Comparison of ENCODE assay signal across 23 mouse cellular contexts in the genomic region with DNA sequence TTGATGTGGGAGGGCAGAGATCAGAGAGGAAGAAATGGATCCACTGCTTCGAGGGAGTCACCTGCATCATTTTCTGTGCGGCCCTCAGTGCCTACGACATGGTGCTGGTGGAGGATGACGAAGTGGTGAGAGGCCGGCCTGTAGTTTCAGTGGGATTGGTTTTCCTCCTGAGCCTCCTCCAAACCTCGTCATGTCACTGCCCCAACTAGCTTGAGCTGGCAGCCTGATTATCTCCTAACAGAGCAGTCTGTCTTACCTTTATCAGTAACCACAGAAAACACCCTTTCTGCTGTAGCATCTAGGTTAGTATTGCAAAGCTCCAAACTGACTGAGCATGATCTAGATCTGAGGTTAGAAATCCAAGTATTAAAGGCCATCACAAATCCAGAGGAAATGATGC. TPM values are rescaled to one million over a fixed set of nuclear protein-coding genes. Genes with fewer than 3 reads are reported as not detected.
DNase-seq lines count a peak whose midpoint lies in the region; ATAC-seq lines count a peak whose summit lies in the region.
"Had no signal": no experiment of that assay in that cellular context is flagged by ENCODE, and none has a peak within 500 bp of the region (broad histone marks: within the 10 kb centered on the region; RNA-seq: fewer than 3 reads in every experiment).

No protein-coding gene starts in this region.

- no peaks in the 10 kb centered on the region for H3K4me1 ChIP-seq in kidney, embryonic 15.5 days
- H3K4me1 ChIP-seq in liver, embryonic 13.5 days (replicated peaks) = peaks cover 68% of the 10 kb centered on the region
- H3K4me1 ChIP-seq in stomach, embryonic 16.5 days (ENCODE audit: control insufficient read depth, insufficient read depth, low read length) = peaks cover 4% of the 10 kb centered on the region; the same call in 1 of the 2 replicates
- H3K4me1 ChIP-seq in forebrain, embryonic 10.5 days = peaks cover 3% of the 10 kb centered on the region; the same call in 1 of the 2 replicates
- H3K4me1 ChIP-seq: embryonic facial prominence, embryonic 12.5 days; limb, embryonic 12.5 days had no signal

- 45% methylated on average over 6 of the region's 6 CpGs for WGBS in kidney, embryonic 15.5 days
- WGBS in liver, embryonic 13.5 days (ENCODE audit: insufficient replicate concordance) = 21% methylated on average over 6 of the region's 6 CpGs
- WGBS in stomach, embryonic 16.5 days = 68% methylated on average over 6 of the region's 6 CpGs
- WGBS in forebrain, embryonic 10.5 days = 88% methylated on average over 6 of the region's 6 CpGs

- no peak overlapping the region for H3K4me2 ChIP-seq in kidney, embryonic 15.5 days
- peak overlapping the region; percentile 58 for H3K4me2 ChIP-seq in liver, embryonic 13.5 days
- H3K4me2 ChIP-seq in stomach, embryonic 16.5 days (ENCODE audit: low read depth, low read length) = no peak overlapping the region
- H3K4me2 ChIP-seq: embryonic facial prominence, embryonic 12.5 days; limb, embryonic 12.5 days; lung, embryonic 14.5 days; midbrain, embryonic 12.5 days; neural tube, embryonic 13.5 days had no signal

- no peaks in the 10 kb centered on the region for H3K27me3 ChIP-seq in kidney, embryonic 15.5 days
- no peaks in the 10 kb centered on the region for H3K27me3 ChIP-seq in liver, embryonic 13.5 days
- no peaks in the 10 kb centered on the region for H3K27me3 ChIP-seq in stomach, embryonic 16.5 days (ENCODE audit: control insufficient read depth, insufficient read depth, low read length)
- peaks cover 3% of the 10 kb centered on the region; the same call in 1 of the 2 replicates for H3K27me3 ChIP-seq in forebrain, embryonic 10.5 days (ENCODE audit: poor library complexity, severe bottlenecking)
- H3K27me3 ChIP-seq: embryonic facial prominence, embryonic 12.5 days; limb, embryonic 12.5 days; midbrain, embryonic 12.5 days; neural tube, embryonic 13.5 days had no signal

- no peaks in the 10 kb centered on the region for H3K9me3 ChIP-seq in kidney, embryonic 15.5 days (replicated peaks)
- no peaks in the 10 kb centered on the region for H3K9me3 ChIP-seq in liver, embryonic 13.5 days (replicated peaks)
- H3K9me3 ChIP-seq in stomach, embryonic 16.5 days (replicated peaks; ENCODE audit: control insufficient read depth, low read length) = no peaks in the 10 kb centered on the region
- no peaks in the 10 kb centered on the region for H3K9me3 ChIP-seq in forebrain, embryonic 10.5 days
- H3K9me3 ChIP-seq: embryonic facial prominence, embryonic 12.5 days; limb, embryonic 12.5 days; midbrain, embryonic 12.5 days; neural tube, embryonic 13.5 days had no signal

- H3K36me3 ChIP-seq in kidney, embryonic 15.5 days = no peaks in the 10 kb centered on the region
- no peaks in the 10 kb centered on the region for H3K36me3 ChIP-seq in liver, embryonic 13.5 days
- no peaks in the 10 kb centered on the region for H3K36me3 ChIP-seq in stomach, embryonic 16.5 days (ENCODE audit: control insufficient read depth, insufficient read depth, low read length)
- no peaks in the 10 kb centered on the region for H3K36me3 ChIP-seq in forebrain, embryonic 10.5 days (replicated peaks)
- H3K36me3 ChIP-seq: embryonic facial prominence, embryonic 12.5 days; limb, embryonic 12.5 days; midbrain, embryonic 12.5 days; neural tube, embryonic 13.5 days had no signal

- no peak overlapping the region for H3K9ac ChIP-seq in kidney, embryonic 15.5 days
- H3K9ac ChIP-seq in liver, embryonic 13.5 days = peak overlapping the region; percentile 73
- H3K9ac ChIP-seq in stomach, embryonic 16.5 days (ENCODE audit: low read length) = no peak overlapping the region
- H3K9ac ChIP-seq: embryonic facial prominence, embryonic 12.5 days; limb, embryonic 12.5 days; lung, embryonic 14.5 days; midbrain, embryonic 12.5 days; neural tube, embryonic 13.5 days had no signal

- no peak overlapping the region for H3K4me3 ChIP-seq in kidney, embryonic 15.5 days (replicated peaks)
- H3K4me3 ChIP-seq in liver, embryonic 13.5 days (replicated peaks) = peak overlapping the region; percentile 8
- H3K4me3 ChIP-seq in stomach, embryonic 16.5 days (replicated peaks; ENCODE audit: low read length) = no peak overlapping the region
- H3K4me3 ChIP-seq in forebrain, embryonic 10.5 days = no peak overlapping the region
- H3K4me3 ChIP-seq: embryonic facial prominence, embryonic 12.5 days; limb, embryonic 12.5 days; midbrain, embryonic 12.5 days; neural tube, embryonic 13.5 days had no signal

- H3K27ac ChIP-seq in kidney, embryonic 15.5 days = no peak overlapping the region
- peak overlapping the region; percentile 98 for H3K27ac ChIP-seq in liver, embryonic 13.5 days
- H3K27ac ChIP-seq in stomach, embryonic 16.5 days (ENCODE audit: low read length) = no peak overlapping the region
- H3K27ac ChIP-seq in forebrain, embryonic 10.5 days = no peak overlapping the region
- H3K27ac ChIP-seq: embryonic facial prominence, embryonic 12.5 days; limb, embryonic 12.5 days; macrophage; midbrain, embryonic 12.5 days; neural tube, embryonic 13.5 days had no signal

- ATAC-seq in kidney, embryonic 15.5 days (replicated peaks; ENCODE audit: low FRiP score) = 0 out of 2 replicates have a peak, but pooled peaks have one; percentile 38
- ATAC-seq in erythroblast, adult 5-6 weeks (replicated peaks; ENCODE audit: low FRiP score, poor library complexity, severe bottlenecking) = 0 out of 2 replicates have a peak, but pooled peaks have one; percentile 28
- peak; percentile 79 for ATAC-seq in liver, embryonic 13.5 days (ENCODE audit: low read depth)
- peak; percentile 52; the same call in 1 of the 2 replicates for ATAC-seq in stomach, embryonic 16.5 days (ENCODE audit: insufficient read depth, low FRiP score)

- no peak for DNase-seq in kidney, adult 9 months
- DNase-seq in liver, embryonic 13.5 days = peak; percentile 76
- no peak for DNase-seq in adrenal gland, adult 8-10 months
- DNase-seq in forebrain, embryonic 10.5 days (ENCODE audit: extremely low spot score, low spot score) = no peak
- DNase-seq: adrenal gland, adult 2 months; cerebellum, adult 11 months; cerebellum, postnatal 10 days; kidney, adult 8-10 months; kidney, postnatal 4 days; lung, embryonic 14.5 days; thymus, adult 2 months had no signal

RNA-seq across cellular contexts. Expression of a gene that starts 5.7 kb away (rescaled TPM):
- 0.68 and 1.9 TPM in 2 replicates for polyA plus RNA-seq in kidney, embryonic 15.5 days (2015; fragmentation: Nextera tagmentation; extraction: Ambion mirVana)
- 0.84 TPM in 1 of 2 replicates, not detected in the other for total RNA-seq in erythroblast, adult 5-6 weeks (2015; ENCODE audit: low replicate concordance)
- total RNA-seq in erythroblast, adult 5-6 weeks (2017; ENCODE audit: low replicate concordance) = 0.09 and 0.56 TPM in 2 replicates
- polyA plus RNA-seq in liver, embryonic 13.5 days (2015; fragmentation: Nextera tagmentation; extraction: Ambion mirVana) = 2.6 and 3.1 TPM in 2 replicates
- polyA plus RNA-seq in stomach, embryonic 16.5 days (2015; fragmentation: Nextera tagmentation; extraction: Ambion mirVana) = 1.3 TPM in 2 replicates
- 10 to 100 TPM; 14.7 to 22.5 (median 17.6) TPM for total RNA-seq in adrenal gland, adult 8-10 months (2022)
- 0.96 and 1.4 TPM in 2 replicates for polyA plus RNA-seq in forebrain, embryonic 10.5 days (2016; fragmentation: Nextera tagmentation; extraction: Ambion mirVana)
- total RNA-seq: layer of hippocampus, postnatal 14 days; left cerebral cortex, postnatal 10 days had no signal
- polyA plus RNA-seq: macrophage had no signal

RNA-seq across cellular contexts. Expression of a gene that starts 11.9 kb away (rescaled TPM):
- polyA plus RNA-seq in kidney, embryonic 15.5 days (2015; fragmentation: Nextera tagmentation; extraction: Ambion mirVana) = 59.3 and 66.2 TPM in 2 replicates
- total RNA-seq in erythroblast, adult 5-6 weeks (2015; ENCODE audit: low replicate concordance) = 7.1 and 8.6 TPM in 2 replicates
- total RNA-seq in erythroblast, adult 5-6 weeks (2017; ENCODE audit: low replicate concordance) = 3.1 and 14.5 TPM in 2 replicates
- 46.0 and 48.2 TPM in 2 replicates for polyA plus RNA-seq in liver, embryonic 13.5 days (2015; fragmentation: Nextera tagmentation; extraction: Ambion mirVana)
- polyA plus RNA-seq in stomach, embryonic 16.5 days (2015; fragmentation: Nextera tagmentation; extraction: Ambion mirVana) = 49.8 and 51.9 TPM in 2 replicates
- 100 to 1,000 TPM; 152 to 212 (median 184) TPM for total RNA-seq in adrenal gland, adult 8-10 months (2022)
- polyA plus RNA-seq in forebrain, embryonic 10.5 days (2016; fragmentation: Nextera tagmentation; extraction: Ambion mirVana) = 69.3 and 71.4 TPM in 2 replicates

RNA-seq across cellular contexts. Expression of a gene that starts 47.6 kb away (rescaled TPM):
- 176 TPM in 2 replicates for polyA plus RNA-seq in kidney, embryonic 15.5 days (2015; fragmentation: Nextera tagmentation; extraction: Ambion mirVana)
- total RNA-seq in erythroblast, adult 5-6 weeks (2015; ENCODE audit: low replicate concordance) = 46.8 and 63.4 TPM in 2 replicates
- 38.2 and 46.0 TPM in 2 replicates for total RNA-seq in erythroblast, adult 5-6 weeks (2017; ENCODE audit: low replicate concordance)
- 67.8 and 83.4 TPM in 2 replicates for polyA plus RNA-seq in liver, embryonic 13.5 days (2015; fragmentation: Nextera tagmentation; extraction: Ambion mirVana)
- 177 and 182 TPM in 2 replicates for polyA plus RNA-seq in stomach, embryonic 16.5 days (2015; fragmentation: Nextera tagmentation; extraction: Ambion mirVana)
- 100 to 1,000 TPM; 137 to 154 (median 149) TPM for total RNA-seq in adrenal gland, adult 8-10 months (2022)
- 202 and 207 TPM in 2 replicates for polyA plus RNA-seq in forebrain, embryonic 10.5 days (2016; fragmentation: Nextera tagmentation; extraction: Ambion mirVana)

RNA-seq across cellular contexts. Expression of a gene that starts 53.6 kb away (rescaled TPM):
- polyA plus RNA-seq in kidney, embryonic 15.5 days (2015; fragmentation: Nextera tagmentation; extraction: Ambion mirVana) = 15.9 and 18.8 TPM in 2 replicates
- 4.2 and 8.4 TPM in 2 replicates for total RNA-seq in erythroblast, adult 5-6 weeks (2015; ENCODE audit: low replicate concordance)
- 0.28 and 0.51 TPM in 2 replicates for total RNA-seq in erythroblast, adult 5-6 weeks (2017; ENCODE audit: low replicate concordance)
- polyA plus RNA-seq in liver, embryonic 13.5 days (2015; fragmentation: Nextera tagmentation; extraction: Ambion mirVana) = 17.9 and 19.6 TPM in 2 replicates
- polyA plus RNA-seq in stomach, embryonic 16.5 days (2015; fragmentation: Nextera tagmentation; extraction: Ambion mirVana) = 26.5 and 29.6 TPM in 2 replicates
- total RNA-seq in adrenal gland, adult 8-10 months (2022) = 10 to 100 TPM; 15.3 to 20.7 (median 19.6) TPM
- 14.2 and 15.0 TPM in 2 replicates for polyA plus RNA-seq in forebrain, embryonic 10.5 days (2016; fragmentation: Nextera tagmentation; extraction: Ambion mirVana)

RNA-seq across cellular contexts. Expression of a gene that starts 56.4 kb away (rescaled TPM):
- 0.05 and 0.08 TPM in 2 replicates for polyA plus RNA-seq in kidney, embryonic 15.5 days (2015; fragmentation: Nextera tagmentation; extraction: Ambion mirVana)
- total RNA-seq in erythroblast, adult 5-6 weeks (2015; ENCODE audit: low replicate concordance) = not detected in 2 replicates
- not detected in 2 replicates for total RNA-seq in erythroblast, adult 5-6 weeks (2017; ENCODE audit: low replicate concordance)
- polyA plus RNA-seq in liver, embryonic 13.5 days (2015; fragmentation: Nextera tagmentation; extraction: Ambion mirVana) = not detected in 2 replicates
- polyA plus RNA-seq in stomach, embryonic 16.5 days (2015; fragmentation: Nextera tagmentation; extraction: Ambion mirVana) = 0.15 and 0.20 TPM in 2 replicates
- total RNA-seq in adrenal gland, adult 8-10 months (2022) = 1 to 10 TPM in 1 of 4 experiments, under 1 TPM in 3; 0.31 to 1.1 (median 0.71) TPM
- 0.15 and 0.21 TPM in 2 replicates for polyA plus RNA-seq in forebrain, embryonic 10.5 days (2016; fragmentation: Nextera tagmentation; extraction: Ambion mirVana)
- total RNA-seq: gastrocnemius, adult 18-20 months had no signal
- polyA plus RNA-seq: gonadal fat pad, adult 2 months; macrophage; thymus, adult 2 months had no signal

Comparison
In these comparisons a context has a peak if more than half of its experiments do, and no peak if none do; other contexts are left out.
1. ATAC-seq: peak in every context shown above with its lines; median percentile 79 in liver, embryonic 13.5 days; 52 in stomach, embryonic 16.5 days; 38 in kidney, embryonic 15.5 days; 28 in erythroblast, adult 5-6 weeks.